Mouse (Mus musculus): ENCODE results near the gene Sspn.

Gene Sspn

DNA sequence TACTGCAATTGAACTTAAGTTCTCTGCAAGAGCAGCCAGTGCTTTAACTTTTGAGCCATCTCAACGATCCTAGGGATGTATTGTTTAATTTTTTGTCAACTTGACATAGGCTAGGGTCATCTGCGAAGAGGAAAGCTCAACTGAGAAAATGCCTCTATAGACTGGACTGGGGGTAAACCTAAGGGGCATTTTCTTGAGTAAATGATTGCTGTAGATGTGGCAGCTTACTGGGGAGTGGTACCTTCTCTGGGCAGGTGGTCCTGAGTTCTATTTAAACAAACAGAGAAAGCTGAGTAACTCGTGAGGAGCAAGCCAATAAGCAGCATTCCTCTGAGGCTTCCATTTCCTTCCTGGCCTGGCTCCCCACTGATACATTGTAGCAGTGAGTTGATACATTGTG is at the start of gene Sspn:
Gene Sspn (plus strand): TSS at position 301 of the 400 bp plus-strand sequence.
- no peak for DNase-seq (ENCODE audit: low spot score in 2 of 2)

DNA sequence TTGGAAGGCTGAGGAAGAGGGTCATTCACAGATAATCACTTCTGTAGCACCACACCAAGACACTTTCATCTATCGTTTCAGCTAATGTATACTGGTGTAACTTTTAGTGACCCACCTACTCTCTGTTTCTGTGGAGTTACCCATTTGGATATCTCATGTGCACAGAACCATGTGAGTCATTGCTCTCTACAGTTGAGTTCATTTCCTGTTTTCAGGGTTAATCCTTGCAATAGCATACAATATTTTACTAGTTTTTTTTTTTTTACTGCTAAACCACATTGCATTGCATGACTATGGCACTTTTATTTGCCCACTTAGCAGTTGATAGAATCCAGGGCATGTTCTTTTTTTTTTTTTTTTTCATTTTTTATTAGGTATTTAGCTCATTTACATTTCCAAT is 48.4 kb upstream of the Sspn start:
- DNase-seq (ENCODE audit: low spot score in 2 of 2) = no peak

DNA sequence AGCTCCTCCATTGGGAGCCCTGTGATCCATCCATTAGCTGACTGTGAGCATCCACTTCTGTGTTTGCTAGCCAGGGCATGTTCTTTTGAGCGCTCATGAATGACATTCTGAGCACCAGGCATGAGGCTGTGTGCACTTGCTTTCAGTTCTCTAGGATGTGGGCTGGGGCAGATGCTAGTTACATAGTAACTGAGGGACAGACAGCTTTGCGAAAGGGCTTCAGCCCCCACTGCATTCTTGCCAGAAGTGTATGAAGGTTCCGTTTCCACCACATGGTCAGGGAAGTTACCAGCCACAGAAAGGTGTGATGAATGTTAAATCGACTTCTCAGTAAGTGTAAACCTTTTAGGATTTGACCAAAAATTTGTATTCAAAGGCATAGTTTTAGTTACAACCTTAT is 47.8 kb upstream of the Sspn start:
- DNase-seq (ENCODE audit: low spot score in 2 of 2) = no peak

DNA sequence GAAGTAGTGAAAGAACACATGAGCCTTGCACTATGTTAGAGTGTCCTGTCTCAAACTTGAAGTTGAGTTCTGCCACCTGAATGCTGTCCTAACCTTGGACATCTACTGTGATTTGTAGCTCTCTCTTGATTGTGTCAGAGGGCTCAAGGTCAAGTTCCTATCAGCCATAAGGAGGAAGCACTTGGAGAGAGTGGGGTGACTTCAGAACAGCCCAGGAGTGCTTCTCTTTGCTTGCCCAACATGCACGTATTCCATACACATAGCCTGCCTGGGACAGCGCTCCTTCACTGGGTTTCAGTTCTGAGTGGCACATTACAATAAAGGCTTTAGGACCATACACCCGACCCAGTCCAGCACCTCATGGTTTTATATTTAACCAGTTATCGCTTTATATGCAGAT is 46.4 kb upstream of the Sspn start:
- DNase-seq (ENCODE audit: low spot score in 2 of 2) = no peak

DNA sequence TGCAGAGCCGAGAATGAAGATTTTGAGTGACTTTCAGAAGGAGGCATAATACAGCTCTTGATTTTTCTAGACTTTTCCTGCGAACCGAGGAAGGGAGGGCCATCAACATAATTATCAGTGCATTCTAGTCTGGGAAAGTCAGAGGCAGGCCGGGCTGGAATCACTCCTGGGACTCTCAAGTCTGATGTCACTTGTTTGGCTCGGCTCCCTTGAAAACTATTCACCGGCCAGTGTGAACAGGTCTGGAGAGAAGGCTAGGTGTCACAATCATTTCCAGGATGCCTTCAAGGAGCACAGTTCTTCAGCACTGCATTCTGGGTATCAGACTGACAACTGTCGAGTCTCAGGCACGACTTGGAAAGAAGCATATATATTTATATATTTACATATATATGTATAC is 45.2 kb upstream of the Sspn start:
- no peak for DNase-seq (ENCODE audit: low spot score in 2 of 2)

DNA sequence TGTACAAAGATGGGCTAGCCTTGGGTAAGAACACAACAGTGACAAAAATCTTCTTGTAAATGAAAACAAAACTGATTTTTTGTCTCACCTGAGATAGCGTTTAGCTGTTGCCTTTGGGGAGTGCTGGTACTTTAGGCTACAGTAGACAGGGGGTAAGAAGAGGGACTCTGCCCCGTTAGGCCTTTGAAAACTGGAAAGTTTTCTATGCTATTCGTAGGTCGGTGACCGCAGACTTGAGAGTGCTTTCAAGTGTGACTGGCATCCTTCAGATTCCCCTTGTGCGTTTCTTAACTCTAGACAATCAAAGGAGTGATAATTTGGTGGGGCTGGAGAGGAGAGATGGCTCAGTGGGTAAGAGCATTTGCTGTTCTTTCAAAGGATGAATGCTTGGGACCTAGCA is 43.7 kb upstream of the Sspn start:
- no peak for DNase-seq (ENCODE audit: low spot score in 2 of 2)

DNA sequence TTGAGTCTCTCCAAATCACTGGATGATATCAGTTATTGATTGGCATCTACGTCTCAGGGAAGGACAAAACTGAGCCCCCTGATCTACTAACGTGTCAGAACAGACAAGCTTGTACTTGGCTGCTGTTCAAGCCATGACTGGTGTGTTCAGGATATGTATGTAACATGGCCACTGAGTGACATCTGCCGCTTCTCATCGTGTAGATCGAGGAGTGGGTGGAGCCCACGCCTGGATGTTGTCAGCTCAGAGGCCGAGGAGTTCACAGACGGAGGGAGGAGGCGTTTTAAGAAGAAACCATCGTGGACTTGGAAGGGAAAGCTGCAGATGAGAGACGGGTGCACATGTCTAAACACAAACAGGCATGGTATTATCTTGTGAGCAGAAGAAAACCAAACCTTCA is 39.5 kb upstream of the Sspn start:
- no peak for DNase-seq (ENCODE audit: low spot score in 2 of 2)

DNA sequence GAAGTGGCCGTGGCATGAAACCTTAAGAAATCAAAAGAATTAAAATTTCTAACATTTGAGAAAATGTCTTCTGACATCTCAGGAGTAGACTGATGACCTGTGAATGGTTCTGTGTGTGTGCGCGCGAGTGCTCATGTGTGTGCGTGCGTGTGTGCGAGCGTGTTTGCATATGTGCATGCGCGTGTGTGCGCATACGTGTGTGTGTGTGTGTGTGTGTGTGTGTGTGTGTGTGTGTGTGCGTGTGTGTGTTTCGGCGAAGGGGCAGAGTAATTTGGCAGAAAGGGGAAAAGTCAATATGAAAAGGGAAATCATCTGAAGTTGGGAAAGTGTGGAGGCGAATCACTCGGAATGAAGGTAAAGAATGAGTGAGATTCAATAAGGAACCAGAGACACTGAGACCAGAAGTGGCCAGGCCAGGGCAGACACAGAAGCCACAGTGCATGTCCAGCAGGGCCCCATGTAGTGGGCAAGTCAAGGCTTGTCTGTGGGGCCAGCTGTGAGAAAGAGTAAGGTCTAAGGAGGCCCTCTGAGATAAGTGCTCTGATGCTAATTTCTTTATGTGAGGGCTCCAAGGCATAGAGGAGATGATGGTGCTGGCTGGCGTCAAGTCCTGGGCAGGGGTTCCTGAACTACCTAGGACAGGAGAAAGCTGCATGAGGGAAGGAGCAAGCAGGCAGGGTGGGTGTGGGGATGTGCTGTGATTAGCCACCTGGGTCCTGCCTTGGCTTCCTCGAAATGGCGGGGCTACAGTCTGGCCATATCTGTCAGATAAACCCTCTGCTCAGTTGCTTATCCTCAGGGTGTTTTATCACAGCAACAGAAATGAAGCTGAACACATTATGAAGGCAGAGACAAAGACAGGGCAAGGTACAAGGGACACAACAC is 38.8 kb upstream of the Sspn start:
- no peak for DNase-seq (ENCODE audit: low spot score in 2 of 2)

DNA sequence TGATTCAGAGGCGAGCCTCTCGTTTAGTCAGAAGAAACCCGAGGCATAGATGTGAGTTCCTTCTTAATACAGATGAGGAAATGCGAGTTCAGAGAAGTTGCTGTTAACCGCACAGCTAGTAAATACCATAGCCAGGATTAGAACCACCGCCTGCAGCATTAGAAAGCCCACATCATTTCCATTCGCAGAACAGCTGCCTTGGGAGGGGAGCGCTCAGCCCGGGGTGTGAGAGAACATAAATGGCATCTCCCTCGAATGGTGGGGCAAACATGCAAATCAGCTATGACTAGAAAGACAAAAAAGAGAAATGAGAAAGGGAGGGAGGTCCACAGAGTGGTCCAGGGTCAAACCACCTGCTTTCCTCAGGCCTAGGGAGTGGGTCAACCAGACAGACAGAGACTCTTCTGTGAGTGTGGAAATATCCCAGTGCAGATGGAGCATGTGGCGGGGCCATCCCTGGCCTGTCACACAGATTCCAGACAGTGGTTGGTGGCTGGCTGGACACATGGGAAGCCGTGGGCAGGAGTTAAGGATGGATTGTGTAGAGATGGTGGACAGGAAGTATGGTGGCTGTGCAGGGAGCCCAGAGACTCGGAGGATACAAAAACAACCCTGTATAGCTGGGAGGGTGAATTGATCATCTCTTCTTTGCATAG is 37.9 kb upstream of the Sspn start:
- no peak for DNase-seq (ENCODE audit: low spot score in 2 of 2)

DNA sequence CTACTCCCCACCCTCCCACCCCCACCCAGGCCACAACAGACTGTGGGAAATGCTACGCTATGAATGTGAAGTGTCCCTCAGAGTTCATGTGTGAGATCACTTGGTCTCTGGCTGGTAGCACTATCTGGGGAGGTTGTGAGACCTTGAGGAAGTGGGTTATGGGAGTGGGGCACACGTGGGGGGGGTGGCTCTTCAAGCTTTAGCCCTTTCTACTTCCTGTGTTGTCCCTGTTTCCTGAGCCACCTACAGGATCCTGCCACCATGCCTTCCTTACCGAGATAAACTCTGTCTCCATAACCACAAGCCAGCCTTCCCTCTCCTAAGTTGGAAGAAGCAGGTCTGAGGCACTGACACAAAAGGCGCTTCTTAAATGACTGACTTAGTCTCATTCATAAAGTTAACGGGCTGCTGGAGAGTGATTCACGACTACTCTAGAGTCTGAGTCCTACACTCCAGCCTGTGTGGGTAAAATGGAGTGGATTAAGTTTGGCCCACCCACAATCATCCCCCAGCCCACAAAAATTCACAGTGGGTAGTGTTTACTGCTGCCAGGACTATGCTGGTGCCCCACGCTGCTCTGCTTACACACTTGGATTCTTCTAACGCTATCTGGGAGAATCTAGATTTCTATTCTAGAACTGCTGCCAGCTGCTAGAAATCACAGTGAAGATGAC is 36.6 kb upstream of the Sspn start:
- no peak for DNase-seq (ENCODE audit: low spot score in 2 of 2)

DNA sequence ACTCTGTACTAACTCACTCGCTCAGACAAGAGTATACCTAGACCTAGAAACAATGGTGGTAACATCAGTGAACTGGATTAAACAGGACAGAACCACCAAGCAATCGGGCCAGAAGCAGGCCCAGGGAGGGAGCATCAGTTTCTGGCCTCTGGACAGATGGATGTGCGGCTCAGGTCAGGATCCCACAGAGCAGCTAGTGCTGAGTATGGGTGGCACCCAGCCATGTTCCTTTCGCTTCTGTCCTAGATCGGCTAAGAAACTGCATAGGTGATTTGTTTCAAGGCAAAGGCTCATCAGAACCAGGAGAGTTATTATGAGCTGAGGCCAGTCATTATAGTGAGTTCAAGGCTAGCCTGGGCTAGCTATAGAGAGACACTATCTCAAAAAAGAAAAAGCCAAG is 27.3 kb upstream of the Sspn start:
- DNase-seq (ENCODE audit: low spot score in 2 of 2) = no peak

DNA sequence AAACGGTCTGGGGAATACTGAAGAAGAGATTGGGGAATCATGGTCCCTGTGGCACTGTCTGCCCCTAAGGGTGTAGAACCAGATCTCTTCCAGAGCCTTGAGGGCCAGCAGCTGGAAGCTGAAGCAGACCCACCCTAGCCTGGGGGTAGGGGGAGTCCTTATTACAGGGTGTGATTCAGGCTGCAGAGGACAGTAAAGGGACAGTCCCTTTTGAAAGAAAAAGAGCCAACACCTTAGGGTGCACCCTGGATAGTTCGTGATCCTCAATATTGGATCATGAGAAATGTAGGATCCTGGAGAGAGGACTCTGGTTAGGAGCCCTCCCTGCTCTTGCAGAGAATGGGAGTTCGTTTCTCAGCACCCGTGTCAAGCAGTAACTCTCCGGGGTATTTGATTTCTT is 26.8 kb upstream of the Sspn start:
- DNase-seq (ENCODE audit: low spot score in 2 of 2) = no peak

DNA sequence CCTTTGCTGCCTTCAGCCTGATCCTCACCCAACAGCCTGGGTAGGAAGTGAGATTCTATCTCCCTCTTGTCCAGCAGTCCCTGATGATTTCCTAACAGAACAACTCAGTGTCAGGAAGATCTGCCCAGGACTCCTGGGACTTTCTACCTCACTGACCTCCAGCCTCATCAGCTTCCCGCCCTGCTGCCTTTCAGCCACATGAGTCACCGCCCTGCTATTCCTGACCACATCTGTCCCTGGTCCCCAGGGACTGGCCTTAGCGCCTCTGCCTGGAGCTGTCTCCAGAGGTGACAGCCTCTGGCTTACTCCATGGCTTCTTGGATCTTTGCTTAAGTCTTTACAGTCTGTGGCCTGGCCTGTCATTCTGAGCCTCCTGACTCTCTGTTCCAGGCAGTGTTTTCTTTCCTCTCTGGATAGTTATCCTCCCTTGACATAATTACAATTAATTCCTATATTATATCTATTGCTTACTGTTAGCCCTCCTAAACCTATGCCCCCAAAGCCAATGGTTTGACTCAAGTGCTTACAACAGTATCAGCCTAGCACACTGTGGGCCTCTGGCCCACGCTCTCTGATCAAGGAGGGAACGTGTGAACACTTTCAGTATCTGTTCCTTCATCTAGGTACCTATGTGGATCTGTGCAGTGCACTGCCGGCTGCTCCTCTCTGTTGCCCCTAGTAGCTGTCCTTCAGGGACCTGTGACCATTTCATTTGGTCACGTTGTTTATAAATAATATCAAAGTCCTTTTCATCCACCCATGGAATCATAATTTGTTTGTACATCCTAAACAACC is 25.1 kb upstream of the Sspn start:
- DNase-seq (ENCODE audit: low spot score in 2 of 2) = no peak

DNA sequence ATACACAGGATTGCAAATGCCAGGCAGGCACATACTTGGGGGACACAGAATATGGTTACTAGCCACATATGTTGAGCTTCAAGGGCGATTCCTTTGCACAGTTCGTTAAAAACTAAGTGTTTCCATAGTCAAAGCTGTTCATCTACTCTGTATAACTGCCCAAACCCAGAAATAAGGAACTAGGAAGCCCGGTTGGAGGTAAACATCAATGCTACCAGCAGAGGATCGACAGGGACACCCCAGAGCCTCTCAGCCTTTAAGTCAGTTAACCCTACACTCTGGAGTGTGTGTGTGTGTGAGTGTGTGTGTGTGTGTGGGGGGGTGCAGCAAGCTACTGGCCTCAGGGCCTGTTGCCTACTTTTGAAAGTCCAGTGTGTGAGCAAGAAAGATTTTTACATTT is 21.5 kb upstream of the Sspn start:
- DNase-seq (ENCODE audit: low spot score in 2 of 2) = no peak

DNA sequence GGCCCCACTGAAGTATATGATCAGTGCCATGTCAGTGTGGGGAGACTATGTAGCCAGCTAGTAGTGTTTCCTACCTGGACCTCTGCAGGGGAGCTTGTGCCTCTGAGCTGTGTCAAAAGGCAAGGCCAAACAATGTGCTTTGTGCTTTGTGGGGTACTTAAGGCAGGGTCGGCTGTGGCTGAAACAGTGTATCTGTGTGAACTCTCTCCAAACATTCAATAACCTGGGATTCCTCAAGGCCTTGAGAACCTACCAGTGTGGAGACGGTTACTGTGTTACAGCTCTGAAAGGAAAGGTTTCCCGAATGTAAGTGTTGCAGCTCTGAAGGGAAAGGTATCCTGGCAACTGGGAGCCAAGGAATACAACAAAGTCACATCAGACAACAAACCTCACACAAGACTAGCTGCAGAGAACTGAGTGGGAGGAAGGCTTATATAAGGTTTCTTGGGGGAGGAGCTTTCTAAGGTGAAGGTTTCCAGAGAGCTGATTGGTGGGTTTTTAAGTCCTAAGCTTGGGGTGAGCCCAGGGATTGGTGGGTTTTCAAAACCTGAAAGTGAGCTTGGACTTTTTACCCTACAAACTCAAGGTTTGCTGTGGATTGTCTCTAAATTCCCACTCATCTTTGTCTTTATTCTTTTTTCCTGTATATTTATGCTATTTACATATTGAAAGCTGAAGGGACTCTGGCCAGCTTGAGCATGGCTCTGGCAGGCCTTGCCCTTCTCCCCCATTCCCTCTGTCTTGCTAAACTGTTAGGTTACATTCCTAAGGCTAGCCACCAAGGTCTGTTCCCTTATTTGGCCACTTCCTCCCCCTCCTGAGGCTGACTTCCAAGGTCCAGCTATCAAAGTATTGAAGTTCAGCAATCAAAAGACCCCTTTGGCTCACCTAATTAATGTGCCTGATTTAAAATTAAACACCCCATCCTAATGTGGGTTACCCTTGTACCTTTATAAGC is 20.7 kb upstream of the Sspn start:
- DNase-seq (ENCODE audit: low spot score in 2 of 2) = no peak

DNA sequence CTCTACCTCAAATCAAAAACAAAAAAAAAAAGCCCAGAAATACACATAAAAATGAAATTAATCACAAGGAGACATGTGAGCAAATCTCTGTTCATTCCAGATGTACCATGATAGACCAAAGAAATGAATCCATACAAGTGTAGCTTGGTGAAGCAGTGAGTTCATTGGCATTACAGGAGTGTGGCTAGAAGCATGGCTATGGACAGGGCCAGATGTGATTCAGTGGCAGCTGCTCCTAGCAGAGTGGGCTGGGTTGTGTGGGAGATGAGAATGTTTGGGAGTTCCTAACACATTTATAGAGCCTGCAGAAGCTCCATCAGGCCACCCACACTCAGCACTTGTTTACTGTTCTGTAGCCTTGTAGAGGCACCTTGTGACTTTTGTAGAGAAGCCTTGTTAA is 19.2 kb upstream of the Sspn start:
- DNase-seq (ENCODE audit: low spot score in 2 of 2) = no peak

DNA sequence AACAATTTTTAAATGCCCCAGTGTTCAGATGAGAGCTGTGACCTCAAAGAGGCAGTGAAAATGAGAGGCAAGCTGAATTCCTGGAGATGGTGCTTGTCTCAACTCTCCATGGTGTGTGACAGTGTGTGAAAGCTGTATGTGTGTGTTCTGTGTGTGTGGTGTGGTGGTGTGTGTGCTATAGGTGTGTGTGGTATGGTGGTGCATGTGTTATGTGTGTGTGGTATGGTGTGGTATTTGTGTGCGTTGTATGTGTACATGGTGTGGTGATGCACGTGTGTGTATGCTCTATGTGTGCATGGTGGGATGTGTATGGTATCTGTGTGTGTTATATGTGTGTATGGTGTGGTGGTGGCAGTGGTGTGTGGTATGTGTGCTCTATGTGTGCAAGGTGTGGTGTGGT is 16.0 kb upstream of the Sspn start:
- DNase-seq (ENCODE audit: low spot score in 2 of 2) = no peak

DNA sequence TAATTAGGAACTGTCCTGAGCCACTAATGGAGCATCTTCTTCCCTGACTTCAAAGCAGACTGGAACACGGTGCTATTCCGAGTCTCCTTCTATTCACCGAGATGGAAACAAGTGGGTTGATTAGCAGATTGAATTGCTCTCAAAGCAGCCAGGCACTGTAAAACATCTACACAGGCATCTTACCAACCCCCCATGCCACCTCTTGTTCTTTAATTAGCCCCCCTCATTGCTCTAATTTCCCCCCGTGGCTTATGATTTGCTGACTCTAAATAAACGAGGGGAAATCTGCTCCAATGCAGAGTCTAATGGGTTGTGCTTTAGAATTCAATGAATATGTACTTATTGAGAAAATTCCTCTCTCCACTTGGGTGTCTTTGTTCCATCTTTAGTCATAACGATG is 15.0 kb upstream of the Sspn start:
- DNase-seq (ENCODE audit: low spot score in 2 of 2) = no peak

DNA sequence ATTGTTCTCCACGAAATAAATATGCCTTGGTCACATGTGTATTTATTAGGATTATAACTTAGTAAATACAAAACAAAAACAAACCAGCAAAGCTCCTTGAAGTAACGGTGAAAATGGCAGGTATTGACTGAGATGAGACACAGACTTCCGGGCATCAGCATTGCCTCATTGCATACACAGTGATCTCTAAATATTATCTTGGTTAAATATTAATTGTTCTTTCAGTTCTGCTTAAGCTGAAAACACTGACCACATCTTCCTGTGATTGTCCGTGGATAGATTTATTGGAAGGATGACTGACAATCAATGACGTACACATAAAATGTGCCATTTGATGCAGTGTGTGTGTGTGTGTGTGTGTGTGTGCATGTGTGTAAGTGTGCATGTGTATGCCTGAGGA is 13.2 kb upstream of the Sspn start:
- DNase-seq (ENCODE audit: low spot score in 2 of 2) = no peak

DNA sequence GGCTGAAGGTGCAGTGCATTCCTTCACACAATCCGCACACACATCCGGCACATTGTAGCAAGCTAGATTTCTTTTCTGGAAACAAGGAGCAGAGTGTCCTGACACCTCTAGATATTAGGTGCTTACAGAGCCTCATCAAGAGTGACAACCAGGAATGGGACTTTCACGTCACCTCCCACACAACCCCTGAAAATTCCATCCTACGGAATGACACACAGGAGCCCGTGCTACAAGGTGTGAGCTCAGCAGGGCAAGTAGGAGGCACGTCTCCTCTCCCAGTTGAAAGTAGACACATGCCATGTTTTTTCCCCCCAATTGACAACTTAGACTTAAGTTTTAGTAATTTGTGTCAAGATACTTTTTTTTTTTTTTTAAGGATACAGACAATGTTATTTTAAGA is 7.8 kb upstream of the Sspn start:
- DNase-seq (ENCODE audit: low spot score in 2 of 2) = no peak

All from right cerebral cortex, postnatal 36 days (tissue).